Mouse (Mus musculus): ENCODE results near the gene Tbl3. TPM values are rescaled to one million over a fixed set of nuclear protein-coding genes. Genes with fewer than 3 reads are reported as not detected.

The Tbl3 gene
- polyA plus RNA-seq, 1 experiment from 2014 or later: 59.9 TPM

GRCm38 (mm10) chr17:24739926-24740325 is 32.5 kb upstream of the Tbl3 start:
- no peak for ATAC-seq (ENCODE audit: low read depth)
- WGBS: 83% methylated on average over 8 of the region's 8 CpGs
- no peak overlapping the region for H3K4me2 ChIP-seq (ENCODE audit: low read depth, low read length)

GRCm38 (mm10) chr17:24738238-24738637 is 30.8 kb upstream of the Tbl3 start:
- Histone ChIP-seq H3K27me3 (ENCODE audit: control insufficient read depth, insufficient read depth, low read length) (no peaks in the 10 kb centered on the region), H3K9ac (replicated peaks; ENCODE audit: low read depth, low read length) (no peak overlapping the region), H3K4me3 (ENCODE audit: low read depth, low read length) (no peak overlapping the region), H3K9me3 (ENCODE audit: control insufficient read depth, low read length) (no peaks in the 10 kb centered on the region), H3K27ac (ENCODE audit: low read depth, low read length) (no peak overlapping the region), H3K4me2 (ENCODE audit: low read depth, low read length) (no peak overlapping the region), H3K36me3 (ENCODE audit: control insufficient read depth, insufficient read depth, low read length) (no peaks in the 10 kb centered on the region), H3K4me1 (ENCODE audit: control insufficient read depth, insufficient read depth, low read length) (peaks cover 5% of the 10 kb centered on the region; the same call in 1 of the 2 replicates)
- no peak for ATAC-seq (ENCODE audit: low read depth)
- 85% methylated on average over 4 of the region's 4 CpGs for WGBS

More at GRCm38 (mm10) chr17:24739926-24740325, 32.5 kb upstream of the Tbl3 start:
- H3K36me3 ChIP-seq (ENCODE audit: control insufficient read depth, insufficient read depth, low read length): no peaks in the 10 kb centered on the region
- no peak overlapping the region for H3K27ac ChIP-seq (ENCODE audit: low read depth, low read length)
- peaks cover 5% of the 10 kb centered on the region; the same call in 1 of the 2 replicates for H3K4me1 ChIP-seq (ENCODE audit: control insufficient read depth, insufficient read depth, low read length)
- no peaks in the 10 kb centered on the region for H3K27me3 ChIP-seq (ENCODE audit: control insufficient read depth, insufficient read depth, low read length)
- H3K9me3 ChIP-seq (ENCODE audit: control insufficient read depth, low read length): no peaks in the 10 kb centered on the region
- no peak overlapping the region for H3K9ac ChIP-seq (replicated peaks; ENCODE audit: low read depth, low read length)
- no peak overlapping the region for H3K4me3 ChIP-seq (ENCODE audit: low read depth, low read length)

- ATAC-seq (ENCODE audit: low read depth): no peak
- H3K4me2 ChIP-seq (ENCODE audit: low read depth, low read length): peak overlapping the region; percentile 47
- no peak overlapping the region for H3K27ac ChIP-seq (ENCODE audit: low read depth, low read length)
- no peaks in the 10 kb centered on the region for H3K9me3 ChIP-seq (ENCODE audit: control insufficient read depth, low read length)
- H3K9ac ChIP-seq (replicated peaks; ENCODE audit: low read depth, low read length): no peak overlapping the region
- peaks cover 5% of the 10 kb centered on the region; the same call in 1 of the 2 replicates for H3K4me1 ChIP-seq (ENCODE audit: control insufficient read depth, insufficient read depth, low read length)
- 25% methylated on average over 8 of the region's 8 CpGs for WGBS
- no peaks in the 10 kb centered on the region for H3K36me3 ChIP-seq (ENCODE audit: control insufficient read depth, insufficient read depth, low read length)
- H3K27me3 ChIP-seq (ENCODE audit: control insufficient read depth, insufficient read depth, low read length): no peaks in the 10 kb centered on the region
- peak overlapping the region; percentile 41 for H3K4me3 ChIP-seq (ENCODE audit: low read depth, low read length)
These were observed 29.8 kb upstream of the Tbl3 start for GRCm38 (mm10) chr17:24737135-24737810.

- peak; percentile 95 for ATAC-seq (ENCODE audit: low read depth)
- no peaks in the 10 kb centered on the region for H3K9me3 ChIP-seq (ENCODE audit: control insufficient read depth, low read length)
- peak within 1 kb of the TSS; percentile 47 for H3K4me2 ChIP-seq (ENCODE audit: low read depth, low read length)
- H3K27ac ChIP-seq (ENCODE audit: low read depth, low read length): peak within 1 kb of the TSS; percentile 60; the same call in 1 of the 2 replicates
- H3K36me3 ChIP-seq (ENCODE audit: control insufficient read depth, insufficient read depth, low read length): no peaks in the 10 kb centered on the region
- H3K9ac ChIP-seq (replicated peaks; ENCODE audit: low read depth, low read length): peak within 1 kb of the TSS; percentile 41; the same call in 1 of the 2 replicates
- peaks cover 5% of the 10 kb centered on the region; the same call in 1 of the 2 replicates for H3K4me1 ChIP-seq (ENCODE audit: control insufficient read depth, insufficient read depth, low read length)
- H3K27me3 ChIP-seq (ENCODE audit: control insufficient read depth, insufficient read depth, low read length): no peaks in the 10 kb centered on the region
- WGBS: 2% methylated on average over 29 of the region's 29 CpGs
- H3K4me3 ChIP-seq (ENCODE audit: low read depth, low read length): peak within 1 kb of the TSS; percentile 41
These were observed 29.0 kb upstream of the Tbl3 start, which contains the start of gene Msrb1 for GRCm38 (mm10) chr17:24736330-24737051. TSS of gene Msrb1 (plus strand) at chr17:24736642.

GRCm38 (mm10) chr17:24735446-24735845 is 28.0 kb upstream of the Tbl3 start:
- WGBS: 88% methylated on average over 7 of the region's 7 CpGs
- H3K9ac ChIP-seq (replicated peaks; ENCODE audit: low read depth, low read length): no peak overlapping the region
- H3K9me3 ChIP-seq (ENCODE audit: control insufficient read depth, low read length): no peaks in the 10 kb centered on the region
- no peak overlapping the region for H3K27ac ChIP-seq (ENCODE audit: low read depth, low read length)
- H3K4me2 ChIP-seq (ENCODE audit: low read depth, low read length): peak overlapping the region; percentile 47; the same call in 1 of the 2 replicates
- H3K4me1 ChIP-seq (ENCODE audit: control insufficient read depth, insufficient read depth, low read length): peaks cover 5% of the 10 kb centered on the region; the same call in 1 of the 2 replicates
- H3K36me3 ChIP-seq (ENCODE audit: control insufficient read depth, insufficient read depth, low read length): no peaks in the 10 kb centered on the region
- H3K27me3 ChIP-seq (ENCODE audit: control insufficient read depth, insufficient read depth, low read length): no peaks in the 10 kb centered on the region
- H3K4me3 ChIP-seq (ENCODE audit: low read depth, low read length): no peak overlapping the region
- ATAC-seq (ENCODE audit: low read depth): no peak

GRCm38 (mm10) chr17:24734513-24734912 is 27.1 kb upstream of the Tbl3 start:
- ATAC-seq (ENCODE audit: low read depth): no peak
- Histone ChIP-seq H3K27me3 (ENCODE audit: control insufficient read depth, insufficient read depth, low read length) (no peaks in the 10 kb centered on the region), H3K4me2 (ENCODE audit: low read depth, low read length) (no peak overlapping the region), H3K36me3 (ENCODE audit: control insufficient read depth, insufficient read depth, low read length) (no peaks in the 10 kb centered on the region), H3K4me3 (ENCODE audit: low read depth, low read length) (no peak overlapping the region), H3K9ac (replicated peaks; ENCODE audit: low read depth, low read length) (no peak overlapping the region), H3K9me3 (ENCODE audit: control insufficient read depth, low read length) (no peaks in the 10 kb centered on the region), H3K4me1 (ENCODE audit: control insufficient read depth, insufficient read depth, low read length) (peaks cover 5% of the 10 kb centered on the region; the same call in 1 of the 2 replicates), H3K27ac (ENCODE audit: low read depth, low read length) (no peak overlapping the region)
- WGBS: 75% methylated on average over 1 of the region's 1 CpGs

GRCm38 (mm10) chr17:24733434-24734050 is 26.1 kb upstream of the Tbl3 start:
- Histone ChIP-seq H3K9ac (replicated peaks; ENCODE audit: low read depth, low read length) (no peak overlapping the region), H3K9me3 (ENCODE audit: control insufficient read depth, low read length) (no peaks in the 10 kb centered on the region), H3K4me3 (ENCODE audit: low read depth, low read length) (no peak overlapping the region), H3K4me2 (ENCODE audit: low read depth, low read length) (no peak overlapping the region), H3K4me1 (ENCODE audit: control insufficient read depth, insufficient read depth, low read length) (peaks cover 5% of the 10 kb centered on the region; the same call in 1 of the 2 replicates), H3K36me3 (ENCODE audit: control insufficient read depth, insufficient read depth, low read length) (no peaks in the 10 kb centered on the region), H3K27me3 (ENCODE audit: control insufficient read depth, insufficient read depth, low read length) (no peaks in the 10 kb centered on the region), H3K27ac (ENCODE audit: low read depth, low read length) (no peak overlapping the region)
- ATAC-seq (ENCODE audit: low read depth): no peak
- 92% methylated on average over 21 of the region's 21 CpGs for WGBS

- no peak overlapping the region for H3K4me2 ChIP-seq (ENCODE audit: low read depth, low read length)
- no peaks in the 10 kb centered on the region for H3K36me3 ChIP-seq (ENCODE audit: control insufficient read depth, insufficient read depth, low read length)
- H3K9ac ChIP-seq (replicated peaks; ENCODE audit: low read depth, low read length): no peak overlapping the region
- no peaks in the 10 kb centered on the region for H3K27me3 ChIP-seq (ENCODE audit: control insufficient read depth, insufficient read depth, low read length)
- no peak for ATAC-seq (ENCODE audit: low read depth)
- peaks cover 5% of the 10 kb centered on the region; the same call in 1 of the 2 replicates for H3K4me1 ChIP-seq (ENCODE audit: control insufficient read depth, insufficient read depth, low read length)
- no peak overlapping the region for H3K27ac ChIP-seq (ENCODE audit: low read depth, low read length)
- H3K9me3 ChIP-seq (ENCODE audit: control insufficient read depth, low read length): no peaks in the 10 kb centered on the region
- H3K4me3 ChIP-seq (ENCODE audit: low read depth, low read length): no peak overlapping the region
- 82% methylated on average over 9 of the region's 12 CpGs for WGBS
These were observed 24.9 kb upstream of the Tbl3 start for GRCm38 (mm10) chr17:24732233-24732935.
